Mouse (Mus musculus): Measurements from ENCODE around the gene Ramp1. TPM values are rescaled to one million over a fixed set of nuclear protein-coding genes. Genes with fewer than 3 reads are reported as not detected.

Gene Ramp1
- polyA plus RNA-seq, 1 experiment from 2014 or later: 4.0 TPM

- Histone ChIP-seq H3K4me1 (replicated peaks; ENCODE audit: control insufficient read depth, insufficient read depth, low read length) (0 out of 2 replicates have a peak, but pooled peaks cover 7% of the 10 kb centered on the region), H3K4me3 (ENCODE audit: low read depth, low read length) (no peak overlapping the region), H3K27ac (ENCODE audit: low read depth, low read length) (peak overlapping the region; percentile 82), H3K9me3 (ENCODE audit: control insufficient read depth, low read length) (peaks cover 3% of the 10 kb centered on the region; the same call in 1 of the 2 replicates), H3K4me2 (peak overlapping the region; percentile 40; the same call in 1 of the 2 replicates), H3K9ac (ENCODE audit: low read depth, low read length) (no peak overlapping the region), H3K27me3 (replicated peaks; ENCODE audit: control insufficient read depth, insufficient read depth, low read length) (no peaks in the 10 kb centered on the region), H3K36me3 (ENCODE audit: control insufficient read depth, insufficient read depth, low read length) (0 out of 2 replicates have a peak, but pooled peaks cover 2% of the 10 kb centered on the region)
- DNase-seq (ENCODE audit: low spot score) (no peak), ATAC-seq (replicated peaks; ENCODE audit: low FRiP score) (peak; percentile 81)
- WGBS: 63% methylated on average over 7 of the region's 7 CpGs
These were observed 8.4 kb downstream of the Ramp1 start for GRCm38 (mm10) chr1:91187786-91188640.

- H3K9me3 ChIP-seq (ENCODE audit: control insufficient read depth, low read length): peaks cover 3% of the 10 kb centered on the region; the same call in 1 of the 2 replicates
These were observed 9.3 kb downstream of the Ramp1 start for GRCm38 (mm10) chr1:91188851-91189460.

GRCm38 (mm10) chr1:91192184-91192583, 12.6 kb downstream of the Ramp1 start:
- no peaks in the 10 kb centered on the region for H3K9me3 ChIP-seq (ENCODE audit: control insufficient read depth, low read length)
- H3K4me2 ChIP-seq: no peak overlapping the region
- no peaks in the 10 kb centered on the region for H3K36me3 ChIP-seq (ENCODE audit: control insufficient read depth, insufficient read depth, low read length)
- no peak overlapping the region for H3K4me3 ChIP-seq (ENCODE audit: low read depth, low read length)
- no peak overlapping the region for H3K27ac ChIP-seq (ENCODE audit: low read depth, low read length)
- WGBS: 81% methylated on average over 8 of the region's 8 CpGs
- H3K9ac ChIP-seq (ENCODE audit: low read depth, low read length): no peak overlapping the region
- H3K4me1 ChIP-seq (replicated peaks; ENCODE audit: control insufficient read depth, insufficient read depth, low read length): 0 out of 2 replicates have a peak, but pooled peaks cover 6% of the 10 kb centered on the region
- no peak for DNase-seq (ENCODE audit: low spot score)
- no peak for ATAC-seq (replicated peaks; ENCODE audit: low FRiP score)
- H3K27me3 ChIP-seq (replicated peaks; ENCODE audit: control insufficient read depth, insufficient read depth, low read length): no peaks in the 10 kb centered on the region

More at GRCm38 (mm10) chr1:91188851-91189460, 9.3 kb downstream of the Ramp1 start:
- 0 out of 2 replicates have a peak, but pooled peaks cover 2% of the 10 kb centered on the region for H3K36me3 ChIP-seq (ENCODE audit: control insufficient read depth, insufficient read depth, low read length)
- H3K27me3 ChIP-seq (replicated peaks; ENCODE audit: control insufficient read depth, insufficient read depth, low read length): no peaks in the 10 kb centered on the region
- no peak overlapping the region for H3K4me3 ChIP-seq (ENCODE audit: low read depth, low read length)
- H3K27ac ChIP-seq (ENCODE audit: low read depth, low read length): no peak overlapping the region
- H3K4me2 ChIP-seq: no peak overlapping the region
- no peak overlapping the region for H3K9ac ChIP-seq (ENCODE audit: low read depth, low read length)
- 88% methylated on average over 10 of the region's 10 CpGs for WGBS
- no peak for ATAC-seq (replicated peaks; ENCODE audit: low FRiP score)
- no peak for DNase-seq (ENCODE audit: low spot score)
- 0 out of 2 replicates have a peak, but pooled peaks cover 7% of the 10 kb centered on the region for H3K4me1 ChIP-seq (replicated peaks; ENCODE audit: control insufficient read depth, insufficient read depth, low read length)

- 77% methylated on average over 4 of the region's 4 CpGs for WGBS
- no peaks in the 10 kb centered on the region for H3K27me3 ChIP-seq (replicated peaks; ENCODE audit: control insufficient read depth, insufficient read depth, low read length)
- no peaks in the 10 kb centered on the region for H3K36me3 ChIP-seq (ENCODE audit: control insufficient read depth, insufficient read depth, low read length)
- H3K9me3 ChIP-seq (ENCODE audit: control insufficient read depth, low read length): no peaks in the 10 kb centered on the region
- H3K4me3 ChIP-seq (ENCODE audit: low read depth, low read length): no peak overlapping the region
- no peak overlapping the region for H3K4me2 ChIP-seq
- ATAC-seq (replicated peaks; ENCODE audit: low FRiP score) (no peak), DNase-seq (ENCODE audit: low spot score) (no peak)
- H3K4me1 ChIP-seq (replicated peaks; ENCODE audit: control insufficient read depth, insufficient read depth, low read length): 0 out of 2 replicates have a peak, but pooled peaks cover 2% of the 10 kb centered on the region
- H3K27ac ChIP-seq (ENCODE audit: low read depth, low read length): no peak overlapping the region
- H3K9ac ChIP-seq (ENCODE audit: low read depth, low read length): no peak overlapping the region
These were observed 13.6 kb downstream of the Ramp1 start for GRCm38 (mm10) chr1:91193242-91193641.

DNA sequence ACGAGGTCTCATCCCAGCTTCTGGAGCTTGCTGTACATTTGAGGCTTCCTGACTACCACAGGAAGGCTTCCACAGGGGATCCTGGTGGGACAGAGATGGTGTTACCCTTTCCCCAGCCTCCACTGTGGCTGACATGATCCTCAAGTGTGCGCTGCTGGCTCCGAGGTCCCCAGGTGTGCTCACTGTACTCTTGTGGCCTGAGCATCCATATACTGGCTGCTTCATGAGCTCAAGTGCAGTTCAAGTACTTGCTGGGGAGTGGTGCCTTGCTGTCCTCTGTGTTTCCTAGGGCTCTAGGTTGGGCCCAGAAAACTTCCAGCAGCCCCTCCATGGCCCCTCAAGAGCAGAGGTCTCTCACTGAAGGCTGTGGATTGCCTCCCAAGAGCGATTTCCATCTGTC, 14.1 kb downstream of the Ramp1 start:
- Histone ChIP-seq H3K27ac (ENCODE audit: low read depth, low read length) (no peak overlapping the region), H3K9ac (ENCODE audit: low read depth, low read length) (no peak overlapping the region), H3K4me2 (no peak overlapping the region), H3K4me3 (ENCODE audit: low read depth, low read length) (no peak overlapping the region), H3K27me3 (replicated peaks; ENCODE audit: control insufficient read depth, insufficient read depth, low read length) (no peaks in the 10 kb centered on the region), H3K36me3 (ENCODE audit: control insufficient read depth, insufficient read depth, low read length) (no peaks in the 10 kb centered on the region), H3K4me1 (replicated peaks; ENCODE audit: control insufficient read depth, insufficient read depth, low read length) (0 out of 2 replicates have a peak, but pooled peaks cover 2% of the 10 kb centered on the region), H3K9me3 (ENCODE audit: control insufficient read depth, low read length) (no peaks in the 10 kb centered on the region)
- DNase-seq (ENCODE audit: low spot score) (no peak), ATAC-seq (replicated peaks; ENCODE audit: low FRiP score) (no peak)
- 83% methylated on average over 4 of the region's 4 CpGs for WGBS

GRCm38 (mm10) chr1:91199793-91200192, 20.2 kb downstream of the Ramp1 start:
- H3K4me3 ChIP-seq (ENCODE audit: low read depth, low read length): no peak overlapping the region
- 0 out of 2 replicates have a peak, but pooled peaks cover 2% of the 10 kb centered on the region for H3K4me1 ChIP-seq (replicated peaks; ENCODE audit: control insufficient read depth, insufficient read depth, low read length)
- H3K9me3 ChIP-seq (ENCODE audit: control insufficient read depth, low read length): no peaks in the 10 kb centered on the region
- DNase-seq (ENCODE audit: low spot score) (no peak), ATAC-seq (replicated peaks; ENCODE audit: low FRiP score) (no peak)
- H3K36me3 ChIP-seq (ENCODE audit: control insufficient read depth, insufficient read depth, low read length): no peaks in the 10 kb centered on the region
- no peaks in the 10 kb centered on the region for H3K27me3 ChIP-seq (replicated peaks; ENCODE audit: control insufficient read depth, insufficient read depth, low read length)
- 91% methylated on average over 10 of the region's 10 CpGs for WGBS
- no peak overlapping the region for H3K4me2 ChIP-seq
- no peak overlapping the region for H3K9ac ChIP-seq (ENCODE audit: low read depth, low read length)
- H3K27ac ChIP-seq (ENCODE audit: low read depth, low read length): no peak overlapping the region

DNA sequence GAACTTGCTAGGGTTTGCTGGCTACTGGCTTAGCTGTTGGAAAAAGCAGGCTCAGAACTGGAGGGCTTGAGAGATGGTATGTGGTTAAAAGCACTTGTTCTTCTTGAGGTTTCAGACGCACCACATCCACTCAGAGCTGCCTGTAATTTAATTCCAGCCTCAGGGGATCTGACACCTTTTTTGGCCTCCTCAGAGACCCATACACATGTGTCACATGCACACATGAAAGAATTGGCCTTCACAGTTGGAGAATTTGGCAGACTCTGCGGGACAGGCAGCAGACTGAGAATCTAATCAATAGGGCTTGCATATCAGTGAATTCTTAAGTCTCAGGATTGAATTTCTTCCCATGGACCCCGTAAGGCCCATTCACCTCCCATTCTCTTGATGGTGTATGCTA, 21.5 kb downstream of the Ramp1 start:
- Histone ChIP-seq H3K4me1 (replicated peaks; ENCODE audit: control insufficient read depth, insufficient read depth, low read length) (0 out of 2 replicates have a peak, but pooled peaks cover 2% of the 10 kb centered on the region), H3K9ac (ENCODE audit: low read depth, low read length) (no peak overlapping the region), H3K36me3 (ENCODE audit: control insufficient read depth, insufficient read depth, low read length) (no peaks in the 10 kb centered on the region), H3K9me3 (ENCODE audit: control insufficient read depth, low read length) (no peaks in the 10 kb centered on the region), H3K4me3 (ENCODE audit: low read depth, low read length) (no peak overlapping the region), H3K27me3 (replicated peaks; ENCODE audit: control insufficient read depth, insufficient read depth, low read length) (no peaks in the 10 kb centered on the region), H3K4me2 (no peak overlapping the region), H3K27ac (ENCODE audit: low read depth, low read length) (no peak overlapping the region)
- DNase-seq (ENCODE audit: low spot score) (no peak), ATAC-seq (replicated peaks; ENCODE audit: low FRiP score) (no peak)
- 66% methylated on average over 3 of the region's 3 CpGs for WGBS

DNA sequence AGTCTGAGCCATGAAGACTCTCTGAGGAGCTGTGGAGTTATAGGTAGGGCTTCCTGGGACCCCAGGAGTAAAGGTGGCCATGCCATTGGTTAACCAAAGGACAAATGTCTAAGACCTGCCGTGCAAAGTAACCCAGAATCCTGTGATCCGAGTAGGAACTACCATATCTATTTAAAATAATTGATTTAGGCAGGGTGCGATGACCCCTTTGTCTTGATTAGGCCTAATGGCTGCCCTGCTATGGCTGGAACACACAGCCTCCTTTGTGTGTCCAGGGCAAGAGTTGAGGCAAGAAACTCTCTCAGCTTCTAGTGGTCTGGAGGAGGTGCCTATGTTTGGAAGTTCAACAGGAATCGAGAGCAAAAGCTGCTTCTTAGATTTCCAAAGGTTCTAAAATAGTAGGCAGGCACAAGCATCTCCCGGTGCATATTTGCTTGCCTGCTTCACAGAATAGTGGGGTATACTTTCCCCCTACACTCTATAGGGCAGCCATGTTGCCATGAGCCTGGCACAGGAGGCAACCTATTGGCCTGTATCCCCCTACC, 24.7 kb downstream of the Ramp1 start:
- Histone ChIP-seq H3K4me1 (replicated peaks; ENCODE audit: control insufficient read depth, insufficient read depth, low read length) (no peaks in the 10 kb centered on the region), H3K4me3 (ENCODE audit: low read depth, low read length) (no peak overlapping the region), H3K9me3 (ENCODE audit: control insufficient read depth, low read length) (no peaks in the 10 kb centered on the region), H3K9ac (ENCODE audit: low read depth, low read length) (no peak overlapping the region), H3K36me3 (ENCODE audit: control insufficient read depth, insufficient read depth, low read length) (no peaks in the 10 kb centered on the region), H3K27ac (ENCODE audit: low read depth, low read length) (no peak overlapping the region), H3K4me2 (no peak overlapping the region), H3K27me3 (replicated peaks; ENCODE audit: control insufficient read depth, insufficient read depth, low read length) (0 out of 2 replicates have a peak, but pooled peaks cover 3% of the 10 kb centered on the region)
- 82% methylated on average over 5 of the region's 5 CpGs for WGBS
- DNase-seq (ENCODE audit: low spot score) (no peak), ATAC-seq (replicated peaks; ENCODE audit: low FRiP score) (no peak)

Data from liver, embryonic 11.5 days (tissue).